Mouse (Mus musculus) neural tube, embryonic 13.5 days (tissue): ENCODE measurements around the gene Fgf12. TPM values are rescaled to one million over a fixed set of nuclear protein-coding genes. Genes with fewer than 3 reads are reported as not detected.

Source experiments
- ATAC-seq: fragments of 200-750 bp; cut with Nextera tagmentation; 2 replicates; pipeline ENCODE4 v1.8.0; 2017; ENCODE audit warnings: low read depth, mild to moderate bottlenecking, moderate TSS enrichment, moderate library complexity
- H3K27ac ChIP-seq: fragments of 300-500 bp; sonication (generic); replicated peaks from 2 replicates; pipeline ENCODE4 v1.5.1; 2015; ENCODE audit warnings: moderate library complexity, mild to moderate bottlenecking, inconsistent platforms
- H3K27me3 ChIP-seq: fragments of 300-500 bp; sonication (generic); 2 replicates; pipeline ENCODE4 v1.6.1; 2015; ENCODE audit warnings: mild to moderate bottlenecking, inconsistent platforms
- H3K36me3 ChIP-seq: fragments of 300-500 bp; sonication (generic); 2 replicates; pipeline ENCODE4 v1.6.1; 2015; ENCODE audit warnings: mild to moderate bottlenecking, inconsistent platforms
- H3K4me1 ChIP-seq: fragments of 300-500 bp; sonication (generic); replicated peaks from 2 replicates; pipeline ENCODE4 v1.6.1; 2015; ENCODE audit warnings: inconsistent platforms
- H3K4me2 ChIP-seq: fragments of 300-500 bp; sonication (generic); 2 replicates; pipeline ENCODE4 v1.6.1; 2015; ENCODE audit warnings: inconsistent platforms, mild to moderate bottlenecking, moderate library complexity
- H3K4me3 ChIP-seq: fragments of 300-500 bp; sonication (generic); 2 replicates; pipeline ENCODE4 v1.5.1; 2015; ENCODE audit warnings: mild to moderate bottlenecking, inconsistent platforms
- H3K9ac ChIP-seq: fragments of 300-500 bp; sonication (generic); 2 replicates; pipeline ENCODE4 v1.6.1; 2015; ENCODE audit warnings: moderate library complexity, mild to moderate bottlenecking, inconsistent platforms
- H3K9me3 ChIP-seq: fragments of 300-500 bp; sonication (generic); 2 replicates; pipeline ENCODE4 v1.6.1; 2016; ENCODE audit warnings: inconsistent platforms
- WGBS: fragments of 180-500 bp; shearing (Covaris S2); methylation state at CpG from one replicate; pipeline ENCODE4 v1.1.7; 2015; 5-methylcytosine and 5-hydroxymethylcytosine counted together
- polyA plus RNA-seq: library from polyadenylated mRNA; unstranded; fragments of >200 nt; fragmentation: Nextera tagmentation; extraction: Ambion mirVana; gene quantifications from 2 replicates; pipeline ENCODE4 v1.2.1, GENCODE M21; 2015

Fgf12 gene
- polyA plus RNA-seq, 1 experiment from 2014 or later: 34.5 TPM

GRCm38 (mm10) chr16:28603155-28603554 lies 149.7 kb downstream of the Fgf12 start:
- Histone ChIP-seq H3K4me1 (no peaks in the 10 kb centered on the region), H3K27ac (no peak overlapping the region), H3K9ac (no peak overlapping the region), H3K27me3 (no peaks in the 10 kb centered on the region), H3K4me3 (no peak overlapping the region), H3K4me2 (no peak overlapping the region), H3K9me3 (no peaks in the 10 kb centered on the region), H3K36me3 (no peaks in the 10 kb centered on the region)
- WGBS: 75% methylated on average over 1 of the region's 1 CpGs
- ATAC-seq: no peak

- no peaks in the 10 kb centered on the region for H3K4me1 ChIP-seq
- H3K4me2 ChIP-seq: no peak overlapping the region
- H3K4me3 ChIP-seq: no peak overlapping the region
- H3K27ac ChIP-seq: no peak overlapping the region
- H3K27me3 ChIP-seq: no peaks in the 10 kb centered on the region
- no peaks in the 10 kb centered on the region for H3K9me3 ChIP-seq
- no peak for ATAC-seq
- H3K36me3 ChIP-seq: no peaks in the 10 kb centered on the region
- WGBS: 81% methylated on average over 4 of the region's 4 CpGs
- no peak overlapping the region for H3K9ac ChIP-seq
Measured at GRCm38 (mm10) chr16:28601723-28602122, 151.1 kb downstream of the Fgf12 start.

GRCm38 (mm10) chr16:28596112-28596511 lies 156.8 kb downstream of the Fgf12 start:
- no peaks in the 10 kb centered on the region for H3K36me3 ChIP-seq
- WGBS: 84% methylated on average over 13 of the region's 13 CpGs
- H3K27ac ChIP-seq: no peak overlapping the region
- no peak for ATAC-seq
- H3K4me1 ChIP-seq: no peaks in the 10 kb centered on the region
- no peaks in the 10 kb centered on the region for H3K9me3 ChIP-seq
- H3K27me3 ChIP-seq: no peaks in the 10 kb centered on the region
- no peak overlapping the region for H3K9ac ChIP-seq
- H3K4me2 ChIP-seq: no peak overlapping the region
- no peak overlapping the region for H3K4me3 ChIP-seq

- no peaks in the 10 kb centered on the region for H3K9me3 ChIP-seq
- peak; percentile 77; the same call in 1 of the 2 replicates for ATAC-seq
- H3K4me2 ChIP-seq: peak overlapping the region; percentile 53
- H3K4me1 ChIP-seq: no peaks in the 10 kb centered on the region
- H3K4me3 ChIP-seq: peak overlapping the region; percentile 30
- peak overlapping the region; percentile 58; the same call in 1 of the 2 replicates for H3K9ac ChIP-seq
- H3K27ac ChIP-seq: no peak overlapping the region
- no peaks in the 10 kb centered on the region for H3K36me3 ChIP-seq
- WGBS: 26% methylated on average over 26 of the region's 26 CpGs
- no peaks in the 10 kb centered on the region for H3K27me3 ChIP-seq
Measured at GRCm38 (mm10) chr16:28593075-28593915, 159.6 kb downstream of the Fgf12 start.

GRCm38 (mm10) chr16:28592466-28592865 lies 160.4 kb downstream of the Fgf12 start:
- Histone ChIP-seq H3K4me1 (no peaks in the 10 kb centered on the region), H3K9ac (no peak overlapping the region), H3K27me3 (no peaks in the 10 kb centered on the region), H3K36me3 (no peaks in the 10 kb centered on the region), H3K4me3 (no peak overlapping the region), H3K4me2 (no peak overlapping the region), H3K27ac (no peak overlapping the region), H3K9me3 (no peaks in the 10 kb centered on the region)
- WGBS: 90% methylated on average over 6 of the region's 6 CpGs
- ATAC-seq: no peak

GRCm38 (mm10) chr16:28591583-28591982 lies 161.3 kb downstream of the Fgf12 start:
- Histone ChIP-seq H3K36me3 (no peaks in the 10 kb centered on the region), H3K4me2 (no peak overlapping the region), H3K9ac (no peak overlapping the region), H3K4me1 (no peaks in the 10 kb centered on the region), H3K9me3 (no peaks in the 10 kb centered on the region), H3K27me3 (no peaks in the 10 kb centered on the region), H3K27ac (no peak overlapping the region), H3K4me3 (no peak overlapping the region)
- ATAC-seq: no peak; the same call in 1 of the 2 replicates
- 70% methylated on average over 9 of the region's 9 CpGs for WGBS

- H3K9ac ChIP-seq: no peak overlapping the region
- WGBS: 58% methylated on average over 3 of the region's 3 CpGs
- H3K36me3 ChIP-seq: no peaks in the 10 kb centered on the region
- no peak overlapping the region for H3K27ac ChIP-seq
- no peak overlapping the region for H3K4me2 ChIP-seq
- no peaks in the 10 kb centered on the region for H3K9me3 ChIP-seq
- ATAC-seq: no peak
- peaks cover 1% of the 10 kb centered on the region; the same call in 1 of the 2 replicates for H3K27me3 ChIP-seq
- no peaks in the 10 kb centered on the region for H3K4me1 ChIP-seq
- no peak overlapping the region for H3K4me3 ChIP-seq
Measured at GRCm38 (mm10) chr16:28572212-28572611, 180.7 kb downstream of the Fgf12 start.

- Histone ChIP-seq H3K9ac (peak overlapping the region; percentile 66), H3K27ac (no peak overlapping the region), H3K27me3 (peaks cover 56% of the 10 kb centered on the region), H3K4me1 (peaks cover 14% of the 10 kb centered on the region), H3K4me3 (peak overlapping the region; percentile 70), H3K9me3 (no peaks in the 10 kb centered on the region), H3K4me2 (peak overlapping the region; percentile 99), H3K36me3 (no peaks in the 10 kb centered on the region)
- ATAC-seq: peak; percentile 90
- WGBS: under 1% methylated on average over 58 of the region's 58 CpGs
Measured at GRCm38 (mm10) chr16:28564716-28565217, 188.1 kb downstream of the Fgf12 start.

- peak overlapping the region; percentile 66 for H3K9ac ChIP-seq
- H3K4me1 ChIP-seq: peaks cover 14% of the 10 kb centered on the region
- peaks cover 56% of the 10 kb centered on the region for H3K27me3 ChIP-seq
- peak overlapping the region; percentile 70 for H3K4me3 ChIP-seq
- H3K4me2 ChIP-seq: peak overlapping the region; percentile 99
- no peak overlapping the region for H3K27ac ChIP-seq
- peak; percentile 79 for ATAC-seq
- H3K9me3 ChIP-seq: no peaks in the 10 kb centered on the region
- H3K36me3 ChIP-seq: no peaks in the 10 kb centered on the region
- under 1% methylated on average over 45 of the region's 45 CpGs for WGBS
Measured at GRCm38 (mm10) chr16:28564075-28564715, 188.7 kb downstream of the Fgf12 start.

GRCm38 (mm10) chr16:28562847-28563246 lies 190.0 kb downstream of the Fgf12 start:
- WGBS: 79% methylated on average over 6 of the region's 6 CpGs
- no peak overlapping the region for H3K9ac ChIP-seq
- H3K4me3 ChIP-seq: no peak overlapping the region
- no peaks in the 10 kb centered on the region for H3K9me3 ChIP-seq
- no peak overlapping the region for H3K4me2 ChIP-seq
- H3K4me1 ChIP-seq: peaks cover 14% of the 10 kb centered on the region
- H3K27ac ChIP-seq: no peak overlapping the region
- peaks cover 56% of the 10 kb centered on the region for H3K27me3 ChIP-seq
- ATAC-seq: no peak
- no peaks in the 10 kb centered on the region for H3K36me3 ChIP-seq

GRCm38 (mm10) chr16:28555219-28555618 lies 197.6 kb downstream of the Fgf12 start:
- no peak overlapping the region for H3K9ac ChIP-seq
- no peak for ATAC-seq
- 84% methylated on average over 10 of the region's 10 CpGs for WGBS

GRCm38 (mm10) chr16:28539423-28539822 lies 213.4 kb downstream of the Fgf12 start:
- no peaks in the 10 kb centered on the region for H3K36me3 ChIP-seq
- no peak overlapping the region for H3K27ac ChIP-seq
- no peaks in the 10 kb centered on the region for H3K9me3 ChIP-seq
- 74% methylated on average over 3 of the region's 3 CpGs for WGBS
- no peaks in the 10 kb centered on the region for H3K4me1 ChIP-seq
- no peaks in the 10 kb centered on the region for H3K27me3 ChIP-seq
- H3K9ac ChIP-seq: no peak overlapping the region
- H3K4me3 ChIP-seq: no peak overlapping the region
- no peak overlapping the region for H3K4me2 ChIP-seq
- no peak for ATAC-seq

More at GRCm38 (mm10) chr16:28555219-28555618, 197.6 kb downstream of the Fgf12 start:
- Histone ChIP-seq H3K9me3 (no peaks in the 10 kb centered on the region), H3K4me2 (no peak overlapping the region), H3K4me1 (no peaks in the 10 kb centered on the region), H3K36me3 (no peaks in the 10 kb centered on the region), H3K27me3 (no peaks in the 10 kb centered on the region), H3K27ac (no peak overlapping the region), H3K4me3 (no peak overlapping the region)
